ENCODE assay signal across 7 mouse cellular contexts in genomic region chr5:111755330-111755729, GRCm38 (mm10). TPM values are rescaled to one million over a fixed set of nuclear protein-coding genes. Genes with fewer than 3 reads are reported as not detected.
A peak's percentile ranks its signal among the peaks of the same experiment; 100 is the strongest.
DNase-seq lines count a peak whose midpoint lies in the region; ATAC-seq lines count a peak whose summit lies in the region.

No protein-coding gene starts in this region.

- H3K27ac ChIP-seq in forebrain, embryonic 14.5 days (ENCODE audit: low read depth, low read length): peak overlapping the region; percentile 98
- H3K27ac ChIP-seq in liver, embryonic 15.5 days (replicated peaks): no peak overlapping the region

- peaks cover 28% of the 10 kb centered on the region for H3K4me1 ChIP-seq in forebrain, embryonic 14.5 days (ENCODE audit: control insufficient read depth, insufficient read depth, low read length)
- no peaks in the 10 kb centered on the region for H3K4me1 ChIP-seq in liver, embryonic 15.5 days (replicated peaks)

- H3K4me3 ChIP-seq in forebrain, embryonic 14.5 days (ENCODE audit: low read depth, low read length): no peak overlapping the region
- no peak overlapping the region for H3K4me3 ChIP-seq in liver, embryonic 15.5 days (replicated peaks)

- no peaks in the 10 kb centered on the region for H3K9me3 ChIP-seq in forebrain, embryonic 14.5 days (replicated peaks; ENCODE audit: control insufficient read depth, low read length)
- H3K9me3 ChIP-seq in liver, embryonic 15.5 days (replicated peaks): no peaks in the 10 kb centered on the region

- peak overlapping the region; percentile 65 for H3K9ac ChIP-seq in forebrain, embryonic 14.5 days (ENCODE audit: low read length)
- no peak overlapping the region for H3K9ac ChIP-seq in liver, embryonic 15.5 days

- WGBS in forebrain, embryonic 14.5 days: under 1% methylated on average over 5 of the region's 5 CpGs
- 7% methylated on average over 5 of the region's 5 CpGs for WGBS in liver, embryonic 15.5 days (ENCODE audit: insufficient replicate concordance)

- no peaks in the 10 kb centered on the region for H3K36me3 ChIP-seq in forebrain, embryonic 14.5 days (ENCODE audit: control insufficient read depth, insufficient read depth, low read length)
- H3K36me3 ChIP-seq in liver, embryonic 15.5 days (replicated peaks): no peaks in the 10 kb centered on the region

- ATAC-seq in forebrain, embryonic 14.5 days: peak; percentile 89
- ATAC-seq in liver, embryonic 15.5 days (ENCODE audit: insufficient read depth): no peak
- ATAC-seq in activated CD4-positive, CD25-positive, alpha-beta regulatory T cell, adult 4 months: no peak

- DNase-seq in thymus, postnatal 14 days: peak; percentile 17
- no peak for DNase-seq in thymus, postnatal 4 days
- DNase-seq in forebrain, embryonic 14.5 days (ENCODE audit: low spot score): peak; percentile 93
- peak; percentile 9 to 17 for DNase-seq in thymus, postnatal 36 days
- no peak for DNase-seq in adrenal gland, adult 2 months

- peak overlapping the region; percentile 52 for H3K4me2 ChIP-seq in forebrain, embryonic 14.5 days (ENCODE audit: low read length)
- peak overlapping the region; percentile 41; the same call in 1 of the 2 replicates for H3K4me2 ChIP-seq in liver, embryonic 15.5 days

- no peaks in the 10 kb centered on the region for H3K27me3 ChIP-seq in forebrain, embryonic 14.5 days (replicated peaks; ENCODE audit: control insufficient read depth, insufficient read depth, low read length)
- 0 out of 2 replicates have a peak, but pooled peaks cover 2% of the 10 kb centered on the region for H3K27me3 ChIP-seq in liver, embryonic 15.5 days

RNA-seq across cellular contexts. Expression of gene Gm26897, which starts 21.6 kb away (rescaled TPM):
- polyA plus RNA-seq in forebrain, embryonic 14.5 days (2014; fragmentation: Nextera tagmentation; extraction: Ambion mirVana): not detected in 2 replicates
- not detected in 2 replicates for polyA plus RNA-seq in liver, embryonic 15.5 days (2015; fragmentation: Nextera tagmentation; extraction: Ambion mirVana)
- not detected for total RNA-seq in adrenal gland, adult 2 months (2021)
- not detected in 2 replicates for polyA plus RNA-seq in adrenal gland, adult 2 months (2012; rRNA removed)
- not detected for polyA plus RNA-seq in activated CD4-positive, CD25-positive, alpha-beta regulatory T cell, adult 4 months (2017; shearing (Covaris generic))

Comparison
In these comparisons a context has a peak if more than half of its experiments do, and no peak if none do; other contexts are left out.
1. DNase-seq: peak in thymus, postnatal 14 days (single experiment), forebrain, embryonic 14.5 days (single experiment) and thymus, postnatal 36 days (2 of 2); none in thymus, postnatal 4 days (single experiment) and adrenal gland, adult 2 months (single experiment).